Mouse (Mus musculus) testis, adult 2 months (tissue): Measurements from ENCODE around the gene Ccdc105. TPM values are rescaled to one million over a fixed set of nuclear protein-coding genes. Genes with fewer than 3 reads are reported as not detected.
A peak's percentile ranks its signal among the peaks of the same experiment; 100 is the strongest.

ENCODE experiments used
- H3K27ac ChIP-seq: fragments of 200-500 bp; 2 replicates; pipeline ENCODE4 v1.5.1; 2012; ENCODE audit warnings: low read depth, low read length; ENCODE audit not compliant: control insufficient read depth, insufficient read depth
- H3K27me3 ChIP-seq: fragments of 200-500 bp; 2 replicates; pipeline ENCODE4 v1.6.1; 2012; ENCODE audit warnings: mild to moderate bottlenecking, low read length, moderate library complexity; ENCODE audit not compliant: control insufficient read depth, insufficient read depth
- H3K36me3 ChIP-seq: fragments of 200-500 bp; 2 replicates; pipeline ENCODE4 v1.6.1; 2012; ENCODE audit warnings: mild to moderate bottlenecking, low read length; ENCODE audit not compliant: control insufficient read depth, insufficient read depth
- H3K4me1 ChIP-seq: fragments of 200-500 bp; 2 replicates; pipeline ENCODE4 v1.6.1; 2012; ENCODE audit warnings: low read length; ENCODE audit not compliant: control insufficient read depth, insufficient read depth
- H3K4me3 ChIP-seq: fragments of 200-500 bp; 2 replicates; pipeline ENCODE4 v1.5.1; 2012; ENCODE audit warnings: low read depth, mild to moderate bottlenecking, low read length, moderate library complexity, mixed read lengths; ENCODE audit not compliant: control insufficient read depth
- CTCF ChIP-seq: fragments of 200-500 bp; IDR thresholded peaks from 2 replicates; pipeline ENCODE4 v1.5.1; 2012; ENCODE audit warnings: low read depth, mild to moderate bottlenecking, inconsistent platforms, low read length, moderate library complexity; ENCODE audit not compliant: control insufficient read depth, insufficient read depth, insufficient replicate concordance
- POLR2A ChIP-seq: fragments of 200-500 bp; IDR thresholded peaks from 2 replicates; pipeline ENCODE4 v1.6.1; 2012; ENCODE audit warnings: low read depth, mild to moderate bottlenecking, inconsistent platforms, low read length, moderate library complexity; ENCODE audit not compliant: control insufficient read depth
- polyA plus RNA-seq: library from polyadenylated mRNA; depleted of rRNA; stranded (reverse); fragments of >200 nt; gene quantifications from 2 replicates; pipeline ENCODE4 v1.2.3, GENCODE M21; 2012; rRNA removed

Ccdc105 gene
- 93.9 and 119 TPM in 2 replicates for polyA plus RNA-seq

- TF ChIP-seq CTCF (no peak), POLR2A (peak; percentile 72)
- Histone ChIP-seq H3K4me3 (peak within 1 kb of the TSS; percentile 82), H3K4me1 (peaks cover 17% of the 10 kb centered on the region), H3K36me3 (no peaks in the 10 kb centered on the region), H3K27ac (peak within 1 kb of the TSS; percentile 81), H3K27me3 (no peaks in the 10 kb centered on the region)
These were observed at the start of gene Ccdc105 for GRCm38 (mm10) chr10:78752452-78753191. Ccdc105 (minus strand) TSS chr10:78753065.

- no peak overlapping the region for H3K4me3 ChIP-seq
- no peaks in the 10 kb centered on the region for H3K4me1 ChIP-seq
- TF ChIP-seq CTCF (no peak), POLR2A (no peak)
- no peaks in the 10 kb centered on the region for H3K27me3 ChIP-seq
- no peak overlapping the region for H3K27ac ChIP-seq
- H3K36me3 ChIP-seq, result no peaks in the 10 kb centered on the region
These were observed 48.6 kb upstream of the Ccdc105 start for GRCm38 (mm10) chr10:78801449-78801848.

GRCm38 (mm10) chr10:78790561-78790960 is 37.7 kb upstream of the Ccdc105 start:
- Histone ChIP-seq H3K27me3 (no peaks in the 10 kb centered on the region), H3K27ac (no peak overlapping the region), H3K4me1 (peaks cover 7% of the 10 kb centered on the region), H3K36me3 (no peaks in the 10 kb centered on the region), H3K4me3 (no peak overlapping the region)
- TF ChIP-seq CTCF (no peak), POLR2A (no peak)

GRCm38 (mm10) chr10:78787566-78788087 is 34.8 kb upstream of the Ccdc105 start:
- no peak overlapping the region for H3K27ac ChIP-seq
- peak overlapping the region; percentile 51 for H3K4me3 ChIP-seq
- H3K4me1 ChIP-seq, result peaks cover 7% of the 10 kb centered on the region
- no peaks in the 10 kb centered on the region for H3K36me3 ChIP-seq
- TF ChIP-seq CTCF (no peak), POLR2A (peak; percentile 59; the same call in 1 of the 2 replicates)
- no peaks in the 10 kb centered on the region for H3K27me3 ChIP-seq

- TF ChIP-seq POLR2A, result no peak
- TF ChIP-seq CTCF, result no peak
- Histone ChIP-seq H3K36me3 (no peaks in the 10 kb centered on the region), H3K27me3 (no peaks in the 10 kb centered on the region), H3K4me1 (peaks cover 4% of the 10 kb centered on the region), H3K27ac (no peak within 1 kb of the TSS), H3K4me3 (peak within 1 kb of the TSS; percentile 72)
These were observed 27.3 kb upstream of the Ccdc105 start, which contains the start of gene Slc1a6 for GRCm38 (mm10) chr10:78779981-78780651. Slc1a6 (plus strand) TSS chr10:78780496.

GRCm38 (mm10) chr10:78779527-78779926 is 26.7 kb upstream of the Ccdc105 start:
- Histone ChIP-seq H3K36me3 (no peaks in the 10 kb centered on the region), H3K27me3 (no peaks in the 10 kb centered on the region), H3K27ac (no peak overlapping the region), H3K4me3 (peak overlapping the region; percentile 72; the same call in 1 of the 2 replicates), H3K4me1 (peaks cover 4% of the 10 kb centered on the region)
- TF ChIP-seq CTCF (no peak), POLR2A (no peak)

- Histone ChIP-seq H3K27ac (no peak overlapping the region), H3K4me1 (peaks cover 4% of the 10 kb centered on the region), H3K36me3 (no peaks in the 10 kb centered on the region), H3K27me3 (no peaks in the 10 kb centered on the region), H3K4me3 (no peak overlapping the region)
- no peak for TF ChIP-seq CTCF
- no peak for TF ChIP-seq POLR2A
These were observed 23.0 kb upstream of the Ccdc105 start for GRCm38 (mm10) chr10:78775830-78776229.
